11 mouse cellular contexts compared by ENCODE assay signal in the genomic region with DNA sequence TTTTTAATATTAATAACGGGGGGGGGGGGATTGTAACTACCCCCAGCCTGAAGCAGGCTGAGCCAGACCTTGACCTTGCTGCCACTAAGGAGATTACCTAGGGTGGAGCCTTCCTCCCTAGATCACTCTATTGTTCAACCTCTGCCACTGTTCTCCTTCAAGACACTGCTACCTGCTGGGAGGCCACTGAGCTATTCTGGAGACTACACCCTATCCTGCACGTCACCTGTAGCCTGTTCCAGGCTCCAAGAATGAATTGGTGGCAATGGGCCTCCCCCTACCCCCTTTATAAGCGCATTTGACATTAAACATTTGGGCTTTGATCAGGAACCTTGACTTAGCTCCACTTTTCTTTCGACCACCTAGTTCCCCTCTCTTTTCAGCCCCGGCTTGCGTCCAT. TPM values are rescaled to one million over a fixed set of nuclear protein-coding genes. Genes with fewer than 3 reads are reported as not detected.
"Had no signal": no experiment of that assay in that cellular context is flagged by ENCODE, and none has a peak within 500 bp of the region (broad histone marks: within the 10 kb centered on the region; RNA-seq: fewer than 3 reads in every experiment).

No protein-coding gene starts in this region.

RNA-seq across cellular contexts. Expression of gene Fcrl5, which starts 43.0 kb away (rescaled TPM):
- polyA plus RNA-seq: neural tube, embryonic 13.5 days; neural tube, embryonic 14.5 days; neural tube, embryonic 15.5 days; small intestine, adult 2 months; stomach, embryonic 14.5 days; stomach, embryonic 15.5 days; stomach, embryonic 16.5 days; stomach, postnatal 0 days; testis, adult 2 months; thymus, postnatal 0 days; urinary bladder, adult 2 months had no signal
